Mouse (Mus musculus): Measurements from ENCODE around the gene Mrpl33.
"Not testable (repeated sequence)": the region's sequence is repeated elsewhere in the genome, so short reads cannot be mapped to it uniquely, and the experiment has no call there.

Mrpl33 gene

GRCm38 (mm10) chr5:31595868-31596267, 867 bp upstream of the Mrpl33 start:
- in situ Hi-C loops (cut with MboI, MseI), result no loop called here

GRCm38 (mm10) chr5:31597430-31597944, 752 bp downstream of the Mrpl33 start:
- in situ Hi-C loops (cut with MboI, MseI), result no loop called here

GRCm38 (mm10) chr5:31598121-31598520, 1.4 kb downstream of the Mrpl33 start:
- in situ Hi-C loops (cut with MboI, MseI), result no loop called here

DNA sequence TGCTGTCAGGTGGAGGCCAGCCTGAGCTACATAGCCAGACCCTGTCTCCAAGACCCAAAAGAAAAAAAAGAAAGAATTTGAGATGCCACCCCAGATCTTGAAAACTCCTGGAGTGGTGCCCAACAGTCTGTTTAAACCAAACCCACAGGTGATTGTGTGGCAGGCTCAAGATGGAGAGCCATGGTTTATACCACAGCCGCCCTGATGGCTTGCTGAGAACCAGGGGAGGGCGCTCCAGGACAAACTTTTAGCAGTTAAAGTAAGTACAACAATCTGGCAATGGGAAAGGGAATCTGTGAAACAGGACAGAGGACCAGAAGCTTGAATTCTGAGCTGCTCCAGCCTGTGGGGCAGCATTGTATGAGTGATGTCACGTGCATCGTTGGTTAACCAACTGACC, 1.8 kb downstream of the Mrpl33 start:
- in situ Hi-C loops (cut with MboI, MseI), result no loop called here

GRCm38 (mm10) chr5:31599161-31599560, 2.4 kb downstream of the Mrpl33 start:
- in situ Hi-C loops (cut with MboI, MseI), result no loop called here

DNA sequence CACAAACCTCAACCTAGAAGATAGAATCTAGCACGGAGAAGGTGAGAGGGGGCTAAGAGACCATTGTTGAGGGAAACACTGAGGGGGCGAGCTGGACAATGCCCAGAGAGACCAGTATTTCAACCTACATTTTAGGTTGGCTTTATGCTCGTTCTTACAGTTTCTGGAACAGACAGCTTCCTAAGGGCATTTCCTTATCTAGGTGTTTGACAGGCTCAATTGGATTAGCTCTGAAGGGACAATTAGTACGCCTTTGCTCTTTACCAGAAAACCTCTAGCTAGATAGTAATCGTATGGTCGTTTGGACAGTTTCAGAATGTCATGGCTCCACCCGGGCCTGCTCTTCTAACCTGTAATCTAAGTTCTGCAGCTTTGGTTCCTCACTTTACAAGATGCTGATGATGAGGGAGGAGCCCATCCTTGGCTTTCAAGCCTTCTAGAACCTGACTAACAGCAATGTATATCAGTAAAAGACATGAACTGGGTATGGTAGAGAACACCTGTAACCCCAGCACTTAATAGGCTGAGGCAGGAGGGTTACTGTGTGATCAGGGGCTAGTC, 4.5 kb downstream of the Mrpl33 start:
- in situ Hi-C loops (cut with MboI, MseI), result no loop called here

DNA sequence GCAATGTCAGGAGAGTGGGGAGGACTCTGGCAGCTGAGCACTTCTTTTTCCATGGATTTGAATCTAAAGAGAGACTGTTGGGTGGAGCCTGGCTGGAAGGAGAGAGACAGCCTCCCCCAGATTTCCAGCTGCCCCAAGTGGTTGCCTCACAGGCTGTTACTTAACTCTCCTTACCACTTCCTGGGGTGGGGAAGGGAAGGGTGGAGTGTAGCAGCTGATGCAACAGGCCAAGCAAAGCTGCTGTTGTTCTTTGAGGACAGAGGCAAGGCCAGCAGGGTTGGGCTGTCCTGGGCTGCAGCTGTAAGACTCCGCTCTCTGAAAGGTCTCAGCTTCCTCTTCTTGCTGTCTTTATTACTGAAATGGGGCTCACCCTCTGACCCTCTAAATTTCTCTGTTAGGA, 5.6 kb downstream of the Mrpl33 start:
- in situ Hi-C loops (cut with MboI, MseI), result no loop called here

DNA sequence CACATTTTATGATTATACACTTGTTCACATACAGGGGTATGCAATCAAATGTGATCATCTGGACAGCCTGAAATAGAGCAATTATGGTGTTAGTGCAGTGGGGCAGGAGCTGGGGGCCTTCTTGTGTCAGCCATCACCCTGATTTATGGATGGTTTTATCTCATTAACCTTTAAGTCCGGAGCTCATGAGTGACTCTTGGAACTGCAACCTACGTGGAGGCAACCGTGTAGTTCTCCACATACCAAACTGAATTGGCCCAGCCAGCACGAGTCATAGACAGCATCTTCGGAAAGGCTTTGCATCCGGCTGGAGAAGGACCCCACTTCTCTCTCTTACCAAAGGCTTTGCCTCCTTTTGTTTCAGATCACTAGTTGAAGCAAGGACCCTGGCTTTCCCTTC, 7.0 kb downstream of the Mrpl33 start:
- in situ Hi-C loops (cut with MboI, MseI), result no loop called here

DNA sequence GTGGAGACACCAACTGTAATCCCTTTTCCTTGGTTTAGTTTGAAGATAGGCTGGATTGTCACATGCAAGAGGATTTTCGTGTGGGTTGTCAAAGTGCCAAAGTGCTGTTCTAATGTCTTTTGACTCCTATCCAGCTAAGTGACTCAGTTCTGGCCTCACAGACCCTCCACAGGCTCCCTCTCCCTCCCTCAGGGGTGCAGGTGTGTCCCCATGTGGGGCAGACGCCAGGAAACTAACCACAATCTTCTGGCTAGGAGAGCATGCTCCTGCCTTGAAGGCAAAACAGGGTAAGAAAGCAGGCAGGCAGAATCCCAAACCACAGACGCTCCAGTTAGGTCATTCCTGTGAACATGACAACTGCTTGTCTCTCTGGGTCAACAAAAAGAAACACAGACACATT, 9.4 kb downstream of the Mrpl33 start:
- in situ Hi-C loops (cut with MboI, MseI), result no loop called here

GRCm38 (mm10) chr5:31610376-31611086, 13.8 kb downstream of the Mrpl33 start:
- in situ Hi-C loops (cut with MboI, MseI), result no loop called here

DNA sequence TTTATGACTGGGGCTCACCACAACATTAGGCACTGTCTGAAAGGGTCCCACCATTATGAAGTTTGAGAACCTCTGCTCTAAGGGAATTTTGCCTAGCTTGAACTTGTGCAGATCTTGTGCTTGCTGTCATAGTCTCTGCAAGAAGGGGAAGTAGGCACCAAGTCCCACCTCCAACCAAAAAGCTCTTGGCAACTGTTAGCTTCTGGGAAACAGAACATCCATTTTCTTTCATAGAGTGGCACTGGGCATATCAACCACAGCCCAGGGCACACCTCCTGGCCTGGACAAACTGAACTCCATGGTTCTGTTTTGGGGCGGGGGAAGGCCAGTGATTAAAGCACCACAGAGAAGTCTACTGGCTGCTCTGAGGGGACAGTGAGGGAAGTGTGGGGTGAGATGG, 14.5 kb downstream of the Mrpl33 start:
- in situ Hi-C loops (cut with MboI, MseI), result no loop called here

GRCm38 (mm10) chr5:31613852-31614286, 17.1 kb downstream of the Mrpl33 start:
- in situ Hi-C loops (cut with MboI, MseI), result no loop called here

DNA sequence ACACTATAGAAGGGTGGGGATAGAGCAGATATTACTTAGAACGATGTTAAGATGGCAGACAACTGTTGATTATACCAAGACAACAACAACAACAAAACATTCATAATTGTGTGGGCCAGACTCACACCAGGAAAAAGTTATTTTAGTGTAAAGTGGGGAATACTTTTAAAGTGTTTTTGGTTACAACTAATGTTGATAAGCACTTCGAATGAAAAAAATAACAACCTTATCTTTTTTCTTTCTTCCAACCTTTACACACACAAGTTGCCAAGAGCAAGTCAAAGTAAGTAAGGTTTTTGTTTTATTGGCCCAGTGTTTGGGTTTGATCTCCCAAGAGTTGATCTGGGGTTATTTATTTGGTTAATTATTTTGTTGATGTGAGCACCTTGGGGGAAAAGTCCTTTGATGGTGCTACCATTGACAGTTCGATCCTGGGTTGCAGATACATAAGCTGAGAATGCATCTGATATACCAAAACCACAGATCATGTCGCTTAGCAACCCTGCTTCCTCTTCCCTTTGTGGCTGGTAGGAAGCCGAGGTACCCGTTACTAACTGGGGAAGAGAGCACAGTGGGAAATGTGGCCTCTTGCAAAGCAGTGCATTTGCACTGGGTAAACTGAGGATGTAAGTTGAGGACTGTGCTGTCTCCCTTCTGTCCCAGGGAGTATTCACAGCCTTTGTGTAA, 17.7 kb downstream of the Mrpl33 start:
- in situ Hi-C loops (cut with MboI, MseI), result no loop called here

GRCm38 (mm10) chr5:31620326-31620725, 23.6 kb downstream of the Mrpl33 start:
- in situ Hi-C loops (cut with MboI, MseI), result no loop called here

- in situ Hi-C loops (cut with MboI, MseI), result no loop called here
Measured at GRCm38 (mm10) chr5:31627117-31627516, 30.4 kb downstream of the Mrpl33 start.

GRCm38 (mm10) chr5:31627562-31628526, 31.1 kb downstream of the Mrpl33 start:
- in situ Hi-C loops (cut with MboI, MseI), result no loop called here

- in situ Hi-C loops (cut with MboI, MseI), result no loop called here
Measured at GRCm38 (mm10) chr5:31628555-31628954, 31.8 kb downstream of the Mrpl33 start.

GRCm38 (mm10) chr5:31630064-31630463, 33.3 kb downstream of the Mrpl33 start:
- in situ Hi-C loops (cut with MboI, MseI), result no loop called here

DNA sequence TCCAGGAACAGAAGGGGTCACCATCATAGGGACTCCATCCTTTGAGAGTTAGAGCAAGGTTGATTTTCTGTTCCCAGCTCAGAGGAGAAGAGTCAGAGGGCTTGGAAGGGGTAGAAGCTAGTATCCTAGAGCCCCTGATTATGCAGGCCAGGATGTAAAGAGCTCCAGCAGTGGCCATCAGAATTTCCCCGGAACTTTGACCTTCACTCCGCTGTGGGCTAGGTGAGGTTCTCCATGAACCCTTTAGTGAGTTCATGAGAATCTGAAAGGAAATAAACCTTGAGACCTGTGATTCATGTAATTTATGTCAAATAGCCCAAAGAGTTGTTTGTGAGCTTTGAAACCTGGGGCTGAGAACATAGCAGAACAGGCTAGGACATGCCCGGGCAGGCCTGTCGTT, 34.4 kb downstream of the Mrpl33 start:
- in situ Hi-C loops (cut with MboI, MseI), result not testable (repeated sequence)

- in situ Hi-C loops (cut with MboI, MseI), result no loop called here
Measured at GRCm38 (mm10) chr5:31634161-31634560, 37.4 kb downstream of the Mrpl33 start.

- in situ Hi-C loops (cut with MboI, MseI), result no loop called here
Measured at GRCm38 (mm10) chr5:31634679-31635078, 37.9 kb downstream of the Mrpl33 start.
